Mouse (Mus musculus): Measurements from ENCODE around the gene Fcho2.
A peak's percentile ranks its signal among the peaks of the same experiment; 100 is the strongest.
"Not testable (repeated sequence)": the region's sequence is repeated elsewhere in the genome, so short reads cannot be mapped to it uniquely, and the experiment has no call there.

The Fcho2 gene

DNA sequence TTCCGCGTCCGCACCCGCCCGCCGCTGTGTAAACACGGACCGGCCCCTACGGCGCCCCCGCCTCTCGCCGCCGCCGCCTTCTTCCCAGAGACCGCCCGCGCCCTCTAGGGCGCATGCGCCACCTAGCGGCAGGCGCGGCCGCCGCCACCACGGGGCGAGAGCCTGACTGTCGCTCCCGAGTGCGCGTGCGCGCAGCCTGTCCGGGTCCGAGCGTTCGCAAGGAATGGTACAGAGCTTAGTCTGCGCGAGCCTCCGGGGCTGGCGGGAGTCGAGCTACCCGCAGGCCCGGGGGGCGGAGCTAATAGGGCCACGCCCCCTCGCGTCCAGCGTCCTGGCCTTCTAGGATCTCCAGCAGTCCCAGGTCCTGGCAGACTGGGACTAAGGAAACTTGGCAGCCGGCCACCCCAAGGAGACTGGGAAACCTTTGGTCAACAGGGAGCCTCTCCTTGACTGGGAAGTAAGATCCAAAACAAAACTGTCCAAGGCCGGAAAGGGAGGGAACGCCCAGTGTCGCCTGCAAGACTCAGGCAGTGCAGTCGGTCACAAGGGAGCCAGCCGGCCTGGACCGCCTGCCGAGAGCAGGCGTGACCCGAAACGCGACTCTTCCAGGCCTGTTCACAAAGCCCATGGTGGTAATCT lies at the start of gene Fcho2:
Fcho2 (minus strand) TSS at position 303 of the 639 bp plus-strand sequence.
- peak; percentile 94 for DNase-seq

DNA sequence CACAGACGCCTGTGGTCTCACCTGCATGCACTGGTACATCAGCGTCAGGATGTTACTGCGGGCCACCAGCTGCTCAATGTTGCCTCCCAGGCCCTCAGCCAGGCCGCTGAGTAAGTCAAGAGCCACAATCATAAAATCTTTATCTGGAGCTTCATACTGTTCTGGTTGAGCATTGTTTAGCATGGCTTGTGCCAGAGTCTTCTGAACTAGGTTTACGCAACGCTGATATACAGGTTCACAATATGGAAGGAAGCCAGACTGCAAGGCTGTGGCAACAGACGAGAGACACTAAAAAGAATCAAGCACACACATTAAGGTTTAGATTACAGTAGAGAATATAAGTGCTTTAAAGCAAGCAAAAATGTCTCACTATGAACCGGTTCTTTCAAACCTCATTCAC lies 40.0 kb upstream of the Fcho2 start:
- DNase-seq = no peak

DNA sequence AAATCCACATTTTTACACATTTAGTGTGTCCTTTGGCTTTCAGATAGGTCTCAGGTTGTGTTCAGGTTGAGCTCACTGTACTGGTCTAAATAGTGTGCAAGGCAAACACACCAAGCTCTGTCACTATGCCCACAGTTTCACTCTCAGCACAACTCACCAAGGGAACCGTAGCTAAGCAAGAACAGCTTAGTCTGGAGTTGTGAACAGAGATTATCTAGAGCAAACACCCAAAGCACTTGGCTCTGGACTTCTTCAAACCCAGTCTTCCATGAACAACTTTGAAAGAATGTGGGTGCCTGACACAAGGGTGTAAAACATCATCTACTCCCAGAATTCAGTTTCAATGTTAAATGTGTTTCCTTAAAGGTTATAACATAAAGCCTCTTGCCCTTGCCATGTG lies 30.5 kb upstream of the Fcho2 start:
- DNase-seq = no peak

DNA sequence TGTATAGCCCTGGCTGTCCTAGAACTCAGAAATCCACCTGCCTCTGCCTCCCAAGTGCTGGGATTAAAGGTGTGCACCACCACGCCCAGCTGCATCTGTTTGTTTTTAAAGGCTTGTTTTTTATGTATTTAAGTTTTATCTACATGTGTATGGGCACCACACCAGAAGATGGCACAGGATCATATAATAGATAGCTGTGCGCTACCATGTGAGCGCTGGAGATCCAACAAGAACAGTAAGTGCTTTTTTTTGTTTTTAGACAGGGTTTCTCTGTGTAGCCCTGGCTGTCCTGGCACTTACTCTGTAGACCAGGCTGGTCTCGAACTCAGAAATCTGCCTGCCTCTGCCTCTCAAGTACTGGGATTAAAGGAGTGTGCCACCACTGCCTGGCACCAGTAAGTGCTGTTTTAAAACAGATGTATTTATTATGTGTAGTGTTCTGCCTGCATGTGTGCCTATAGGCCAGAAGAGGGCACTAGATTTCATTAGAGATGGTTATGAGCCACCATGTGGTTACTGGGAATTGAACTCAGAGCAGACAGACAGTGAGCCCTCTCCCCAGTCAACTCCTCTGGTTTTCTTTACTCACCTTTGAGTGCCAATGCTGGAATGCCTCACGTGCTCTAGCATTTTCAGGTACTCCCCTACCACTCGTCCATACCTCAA lies 21.3 kb upstream of the Fcho2 start:
- no peak for DNase-seq

DNA sequence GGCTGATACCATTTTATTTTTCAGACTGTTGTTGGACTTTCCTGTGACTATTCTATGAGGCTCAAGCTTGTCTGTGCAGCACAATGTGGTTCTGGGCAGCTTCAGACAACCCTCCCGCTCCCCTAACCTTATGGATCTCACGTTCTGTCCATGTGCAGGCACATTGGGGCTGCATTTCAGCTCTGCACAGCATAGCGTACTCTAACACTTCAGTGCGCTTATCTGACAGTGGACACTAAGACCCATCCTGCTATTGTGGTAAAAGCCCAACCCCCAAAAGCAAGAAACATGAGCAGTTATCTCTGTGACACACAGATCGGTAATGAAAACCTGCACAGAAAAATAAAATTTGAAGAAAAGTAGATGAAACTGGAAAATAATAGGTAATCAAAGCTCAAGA lies 20.5 kb upstream of the Fcho2 start:
- no peak for DNase-seq

DNA sequence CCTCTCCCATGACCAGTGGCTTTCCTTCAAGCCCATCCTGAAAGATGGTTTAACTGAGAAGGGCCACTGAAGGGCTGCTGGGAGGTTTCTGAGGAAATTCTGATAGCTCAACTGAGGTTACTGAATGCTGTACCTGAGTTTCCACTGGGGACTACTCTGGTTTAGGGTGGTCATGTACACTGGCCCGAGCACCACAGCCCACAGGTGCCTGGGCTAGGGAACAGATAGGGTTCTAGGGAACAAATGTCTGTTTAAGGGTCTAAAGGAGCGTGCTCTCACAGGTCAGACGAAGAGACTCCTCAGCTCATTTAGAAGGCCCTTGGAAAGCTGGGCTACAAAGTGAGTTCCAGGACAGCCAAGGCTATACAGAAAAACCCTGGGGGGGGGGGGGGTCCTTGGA lies 19.5 kb upstream of the Fcho2 start:
- DNase-seq = no peak

DNA sequence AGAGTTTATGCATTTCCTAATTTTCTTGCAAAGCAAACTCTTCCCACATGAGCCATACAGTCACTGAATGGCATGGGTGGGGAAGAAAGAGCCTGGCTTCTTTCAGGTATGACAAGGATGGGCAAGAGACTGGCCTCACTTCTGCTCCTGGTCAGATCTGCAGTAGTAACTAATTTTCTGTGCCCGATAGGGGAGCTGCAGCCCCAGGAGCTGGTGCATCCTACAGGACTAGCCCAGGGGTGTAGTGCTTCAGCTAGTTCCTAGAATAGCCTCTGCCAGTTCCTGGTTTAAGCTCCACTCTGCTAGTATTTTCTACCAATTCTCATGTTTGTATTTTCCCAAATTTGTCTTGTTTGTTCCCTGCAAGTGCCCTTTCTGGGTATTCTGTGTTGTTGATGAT lies 18.9 kb upstream of the Fcho2 start:
- peak; percentile 33 for DNase-seq

DNA sequence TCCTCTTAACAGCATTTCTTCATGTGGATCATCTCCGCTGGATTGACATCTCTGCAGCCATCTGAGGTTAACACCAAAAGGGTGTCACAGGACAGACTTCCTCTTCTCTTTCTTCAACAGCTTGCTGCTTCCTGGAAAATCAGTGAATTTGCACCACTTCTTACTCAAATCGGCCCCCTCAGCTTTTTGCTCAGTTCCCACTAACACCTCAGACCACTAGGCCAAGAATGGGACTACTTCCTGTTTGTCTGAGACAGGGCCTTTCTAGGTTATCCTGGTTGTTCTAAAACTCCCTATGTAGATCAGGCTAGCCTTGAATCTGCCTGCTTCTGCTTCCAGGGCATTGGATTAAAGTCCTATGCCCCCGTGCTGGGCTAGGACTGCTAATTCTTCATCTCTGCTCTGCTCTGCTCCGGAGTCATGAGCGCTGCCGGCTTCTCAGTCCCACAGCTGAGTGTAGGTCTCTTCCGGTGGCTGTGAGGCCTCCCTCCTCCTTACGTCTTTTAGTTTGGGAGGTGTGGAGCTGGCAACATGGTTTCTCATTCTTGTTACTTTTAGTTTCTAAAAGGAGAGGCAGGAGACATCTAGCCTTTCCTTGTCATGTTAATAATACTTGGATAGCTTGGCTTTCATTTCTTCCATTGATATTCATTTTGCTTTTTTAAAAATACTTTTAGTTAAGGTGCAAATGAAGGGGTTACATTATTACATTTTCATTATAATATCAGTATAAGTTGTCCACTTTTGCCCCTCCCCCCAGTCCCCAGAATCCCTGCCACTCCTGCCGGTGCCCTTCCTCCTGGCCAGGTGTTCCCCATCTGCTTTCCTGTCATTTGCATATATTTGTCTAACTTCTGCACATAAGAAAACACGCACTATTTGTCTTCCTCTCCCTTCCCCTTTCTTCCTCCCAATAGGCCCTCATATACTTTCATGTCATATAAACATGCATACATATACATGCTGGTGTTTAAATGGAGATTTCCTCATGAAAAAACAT lies 17.5 kb upstream of the Fcho2 start:
- no peak for DNase-seq

DNA sequence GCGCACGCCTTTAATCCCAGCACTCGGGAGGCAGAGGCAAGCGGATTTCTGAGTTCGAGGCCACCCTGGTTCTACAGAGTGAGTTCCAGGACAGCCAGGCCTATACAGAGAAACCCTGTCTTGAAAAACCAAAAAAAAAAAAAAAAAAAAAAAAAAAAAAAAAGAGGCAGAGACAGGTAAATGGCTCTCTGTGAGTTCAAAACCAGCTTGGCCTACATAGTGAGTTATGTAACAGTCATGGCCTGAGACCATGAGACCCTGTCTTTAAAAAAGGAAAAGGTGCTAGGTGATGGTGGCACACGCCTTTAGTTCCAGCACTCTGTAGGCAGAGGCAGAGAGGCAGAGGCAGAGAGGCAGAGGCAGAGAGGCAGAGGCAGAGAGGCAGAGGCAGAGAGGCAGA lies 13.8 kb upstream of the Fcho2 start:
- DNase-seq = not testable (repeated sequence)

DNA sequence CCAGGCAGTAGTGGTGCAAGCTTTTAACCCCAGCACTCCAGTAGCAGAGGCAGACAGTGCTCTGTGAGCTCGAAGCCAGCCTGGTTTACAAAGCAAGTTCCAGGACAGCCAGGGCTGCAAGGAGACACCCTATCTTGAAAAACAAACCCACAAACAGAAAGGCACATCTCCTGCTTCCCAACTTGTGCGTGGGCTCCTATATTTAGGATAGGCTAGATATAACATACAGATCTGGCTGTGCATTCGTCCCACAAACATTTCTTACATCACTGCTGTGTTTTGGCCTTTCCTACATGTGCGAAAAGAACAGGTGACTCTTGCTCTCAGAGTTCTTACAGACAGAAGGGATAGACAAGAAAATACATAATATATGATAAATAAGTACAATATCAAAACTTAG lies 10.3 kb upstream of the Fcho2 start:
- no peak for DNase-seq

DNA sequence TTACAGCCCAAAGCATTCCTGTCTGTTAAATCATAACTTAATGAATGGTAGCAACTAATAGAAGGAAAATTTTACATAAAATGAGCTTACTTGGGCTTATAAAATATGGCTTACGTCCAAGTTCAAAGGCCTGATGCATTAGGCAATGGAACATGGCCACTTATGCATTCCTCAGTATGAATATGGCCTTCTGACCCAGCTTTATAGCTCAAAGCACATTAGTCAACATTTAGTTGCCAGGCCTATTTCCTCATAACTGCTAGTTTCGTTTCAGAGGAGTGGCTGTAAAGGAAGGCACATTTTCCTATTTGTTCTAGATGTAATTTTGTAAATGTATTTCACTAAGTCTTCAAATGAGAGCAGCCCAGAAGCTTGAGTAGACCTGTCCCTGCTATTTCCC lies 3.8 kb upstream of the Fcho2 start:
- no peak for DNase-seq

DNA sequence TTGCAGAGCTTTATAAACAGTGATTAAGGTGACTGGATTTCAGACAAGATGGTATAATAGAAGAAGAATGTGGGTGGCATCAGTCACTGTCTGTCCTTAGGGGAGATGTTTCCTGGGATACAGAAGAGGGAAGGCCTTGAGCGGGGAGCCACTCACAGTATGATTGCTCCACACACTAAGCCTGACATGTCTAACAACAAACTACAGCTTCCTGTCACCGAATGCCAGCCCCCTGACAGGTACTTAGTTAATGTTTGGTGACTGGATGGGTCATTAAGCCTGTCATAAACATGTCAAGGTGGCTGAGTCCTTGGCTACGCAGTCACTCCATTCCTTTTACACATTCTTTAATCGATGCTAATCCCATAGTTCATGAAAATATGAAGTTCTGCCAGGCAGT lies 3.0 kb upstream of the Fcho2 start:
- DNase-seq = no peak

DNA sequence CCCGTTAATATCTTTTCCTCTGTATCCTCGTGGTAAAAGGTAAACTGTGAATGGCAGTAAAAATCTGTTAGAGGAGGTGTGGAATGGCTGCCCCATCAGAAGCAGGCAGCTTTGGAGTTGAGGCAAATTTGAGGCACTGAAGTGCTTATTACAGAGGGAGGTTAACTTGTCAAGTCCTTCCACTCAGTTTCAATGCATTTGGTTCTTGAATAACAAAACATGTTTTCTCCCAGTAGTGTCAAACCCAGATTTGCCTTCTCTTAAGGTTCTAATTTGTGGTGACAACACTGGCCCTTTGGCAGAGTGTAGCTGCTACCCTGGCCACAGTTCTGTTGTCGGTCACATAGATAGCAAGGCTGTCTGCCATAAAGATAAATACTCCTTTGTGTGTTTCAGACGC lies 2.5 kb upstream of the Fcho2 start:
- DNase-seq = no peak

DNA sequence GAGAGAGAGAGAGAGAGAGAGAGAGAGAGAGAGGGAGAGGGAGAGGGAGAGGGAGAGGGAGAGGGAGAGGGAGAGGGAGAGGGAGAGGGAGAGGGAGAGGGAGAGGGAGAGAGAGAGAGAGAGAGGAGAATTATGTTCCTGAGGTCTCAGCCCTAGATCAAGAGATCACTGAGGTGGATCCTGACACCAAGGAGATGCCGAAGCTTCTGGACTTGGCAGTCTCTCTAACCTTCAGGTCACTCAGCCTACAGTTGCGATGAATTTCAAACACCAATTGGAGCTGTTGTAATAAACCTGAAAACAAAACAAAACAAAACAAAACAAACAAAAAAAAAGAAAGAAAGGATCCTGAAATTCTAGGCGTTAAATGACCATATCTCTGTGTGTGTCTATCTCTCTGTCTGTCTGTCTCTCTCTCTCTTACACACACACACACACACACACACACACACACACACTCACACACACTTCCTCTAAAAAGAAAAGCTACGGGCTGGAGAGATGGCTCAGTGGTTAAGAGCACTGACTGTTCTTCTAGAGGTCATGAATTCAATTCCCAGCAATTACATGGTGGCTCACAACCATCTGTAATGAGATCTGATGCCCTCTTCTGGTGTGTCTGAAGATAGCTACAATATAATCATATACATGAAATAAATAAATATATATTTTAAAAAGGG lies 1.9 kb upstream of the Fcho2 start:
- DNase-seq = not testable (repeated sequence)

DNA sequence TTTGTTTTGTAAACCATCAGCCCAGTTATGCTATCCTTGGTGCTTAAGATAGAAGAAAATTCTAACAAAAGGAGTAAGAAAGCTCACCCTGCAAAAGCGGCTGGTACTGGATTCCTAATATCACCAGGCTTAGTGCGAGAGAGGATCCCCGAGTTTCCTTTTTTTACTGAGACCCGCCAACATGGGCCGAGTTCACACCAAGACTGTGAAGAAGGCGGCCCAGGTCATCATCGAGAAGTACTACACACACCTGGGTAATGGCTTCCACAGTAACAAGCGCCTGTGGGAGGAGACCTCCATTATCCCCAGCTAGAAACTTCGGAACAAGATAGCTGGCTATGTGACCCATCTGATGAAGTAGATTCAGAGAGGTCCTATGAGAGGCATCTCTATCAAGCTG lies 1.3 kb upstream of the Fcho2 start:
- no peak for DNase-seq

DNA sequence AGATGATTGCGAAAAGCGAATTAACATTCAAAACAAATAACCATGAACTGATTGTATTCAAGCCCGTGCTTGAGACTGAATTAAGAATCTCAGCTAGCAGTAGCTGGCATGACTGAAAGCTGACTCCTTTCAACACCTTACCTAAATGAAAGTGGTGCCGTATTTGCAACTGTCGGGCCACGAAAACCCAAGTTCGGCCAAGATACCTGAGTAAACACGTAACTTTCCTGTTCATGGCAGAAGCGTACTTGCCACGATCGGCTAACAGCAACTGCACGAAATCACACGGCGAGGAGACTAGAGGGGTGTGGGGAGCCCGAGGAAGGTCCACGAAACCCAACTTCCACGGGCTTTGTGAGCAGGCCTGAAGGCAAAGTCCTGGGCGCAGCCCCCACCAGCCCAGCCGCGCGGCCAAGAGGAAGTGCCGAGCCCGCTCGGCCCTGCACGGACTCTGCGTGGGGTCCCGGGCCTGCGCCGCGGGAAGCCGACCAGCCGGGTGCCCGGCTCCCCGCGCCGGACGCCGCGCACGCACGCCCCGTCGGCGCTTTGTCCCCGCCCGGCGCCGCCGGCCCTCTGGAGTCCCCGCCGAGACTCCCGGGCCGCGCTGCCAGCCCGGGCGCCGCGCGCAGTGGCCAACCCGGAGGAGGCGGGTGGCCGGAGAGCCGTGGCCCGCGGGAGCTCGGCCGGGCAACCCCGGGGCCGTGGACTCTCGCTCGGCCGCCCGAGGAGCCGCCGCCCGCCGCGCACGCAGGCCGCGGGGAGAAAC lies 791 bp downstream of the Fcho2 start:
- peak; percentile 38 for DNase-seq

DNA sequence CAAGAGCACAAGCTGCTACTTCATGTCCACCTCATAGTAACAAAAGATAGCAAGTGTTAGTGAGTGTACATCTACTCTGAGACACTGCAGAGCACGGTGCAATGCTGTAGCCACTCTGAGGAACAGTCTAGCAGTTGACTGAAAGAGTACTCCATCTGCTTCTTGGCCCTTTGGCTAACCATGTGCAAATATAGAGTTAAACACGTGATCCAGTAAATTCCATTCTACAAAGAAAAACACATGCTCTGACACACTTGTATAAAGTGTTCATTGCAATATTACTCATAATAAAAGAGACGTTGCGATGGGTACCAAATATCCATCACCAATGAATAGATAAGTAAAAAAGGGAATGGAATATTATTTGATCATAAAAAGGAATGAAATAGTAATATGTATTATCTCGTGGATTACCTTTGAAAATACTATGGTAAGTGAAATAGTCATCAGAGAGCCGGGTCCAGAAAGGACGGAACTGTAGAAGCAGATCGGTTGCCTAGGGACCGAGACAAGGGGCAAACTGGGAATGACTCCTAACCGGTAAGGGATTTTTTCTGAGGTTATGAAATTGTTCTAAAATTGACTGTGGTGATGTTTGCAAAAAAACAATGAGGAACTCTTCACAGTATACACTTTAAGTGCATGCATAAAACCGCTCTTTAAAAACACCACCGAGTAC lies 1.5 kb downstream of the Fcho2 start:
- no peak for DNase-seq

DNA sequence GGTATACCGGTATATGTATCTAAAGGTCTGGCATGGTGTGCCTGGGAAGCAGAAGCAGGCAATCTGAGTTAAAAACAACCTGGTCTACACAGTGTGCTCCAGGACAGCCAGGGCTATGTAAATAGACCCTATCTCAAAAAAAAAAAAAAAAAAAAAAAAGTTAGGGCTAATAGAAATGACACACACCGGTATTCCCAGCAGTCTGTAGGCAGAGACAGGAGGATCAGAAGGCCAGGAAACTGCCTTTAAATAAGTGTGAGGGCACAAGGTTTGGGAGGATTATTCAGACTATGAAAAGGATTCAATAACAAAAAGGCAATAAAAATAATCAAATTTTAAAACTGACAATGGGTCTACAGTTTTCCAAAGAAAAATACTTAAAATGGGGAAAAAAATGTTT lies 2.1 kb downstream of the Fcho2 start:
- no peak for DNase-seq

DNA sequence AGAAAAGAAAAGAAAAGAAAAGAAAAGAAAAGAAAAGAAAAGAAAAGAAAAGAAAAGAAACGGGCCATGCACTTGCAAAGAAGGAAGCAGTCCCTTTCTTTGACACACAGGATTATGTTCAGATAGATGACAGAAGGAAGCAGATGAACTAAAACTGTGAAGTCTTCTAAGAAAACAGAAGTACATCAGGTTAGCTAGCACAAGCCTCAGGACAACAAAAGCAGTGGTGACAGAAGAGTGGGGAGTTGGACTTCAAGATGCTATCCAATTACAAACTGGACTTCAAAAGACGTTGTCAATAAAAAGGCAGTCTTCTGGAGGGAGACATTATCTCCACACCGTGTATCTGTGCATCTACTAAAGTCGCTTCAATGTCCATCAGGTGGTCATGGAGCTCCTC lies 3.0 kb downstream of the Fcho2 start:
- DNase-seq = no peak

DNA sequence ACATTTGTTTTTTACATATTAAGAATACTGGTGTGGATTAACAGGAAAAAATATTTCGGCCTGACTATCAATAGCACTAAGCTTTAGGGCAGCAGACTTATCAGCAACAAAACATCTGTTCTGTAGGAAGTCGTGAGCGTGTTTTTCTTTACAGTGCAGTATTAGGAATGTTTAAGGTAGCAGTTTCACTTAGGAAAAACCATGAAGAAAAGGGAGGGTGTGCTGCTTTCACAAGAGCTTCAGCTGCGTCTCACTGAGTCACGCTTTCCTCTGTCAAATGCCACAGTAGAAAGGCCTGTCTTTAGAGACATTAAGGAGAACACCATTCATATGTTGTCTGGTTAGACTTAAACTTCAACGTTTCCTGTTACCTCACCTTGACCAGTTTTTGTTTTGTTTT lies 5.1 kb downstream of the Fcho2 start:
- DNase-seq = no peak

DNA sequence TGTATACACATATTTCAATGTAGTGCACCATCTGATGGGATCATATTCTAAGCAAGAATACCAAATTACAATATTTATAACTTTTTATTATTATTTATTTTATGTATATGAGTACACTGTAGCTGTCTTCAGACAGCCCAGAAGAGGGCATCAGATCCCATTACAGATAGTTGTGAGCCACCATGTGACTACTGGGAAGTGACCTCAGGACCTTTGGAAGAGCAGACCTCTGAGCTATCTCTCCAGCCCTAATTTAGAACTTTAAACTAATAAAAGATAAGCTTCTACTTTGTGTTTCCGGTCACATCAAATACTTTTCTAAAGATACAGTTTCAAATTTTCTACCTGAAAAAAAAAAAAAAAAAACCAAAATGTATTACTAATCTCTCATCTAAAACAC lies 6.2 kb downstream of the Fcho2 start:
- DNase-seq = no peak

DNA sequence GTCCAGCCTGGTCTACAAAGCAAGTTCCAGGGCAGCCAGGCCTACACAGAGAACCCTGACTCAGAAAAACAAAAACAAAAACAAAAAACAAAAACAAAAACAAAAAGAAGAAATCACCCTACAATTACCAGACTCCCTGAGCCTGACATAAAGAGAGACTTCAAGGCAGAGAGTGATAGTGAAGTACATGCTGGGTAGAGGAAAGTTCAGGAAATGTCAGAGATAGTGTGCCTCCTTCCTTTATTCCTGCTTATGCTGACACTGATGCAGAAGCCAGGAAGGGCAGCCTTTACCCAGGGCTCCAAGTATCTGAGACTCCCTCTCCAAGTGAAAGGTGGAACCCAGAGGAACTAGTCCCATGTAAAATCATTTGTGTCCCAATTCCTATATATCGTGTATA lies 10.8 kb downstream of the Fcho2 start:
- DNase-seq = no peak
